In the genomic region with DNA sequence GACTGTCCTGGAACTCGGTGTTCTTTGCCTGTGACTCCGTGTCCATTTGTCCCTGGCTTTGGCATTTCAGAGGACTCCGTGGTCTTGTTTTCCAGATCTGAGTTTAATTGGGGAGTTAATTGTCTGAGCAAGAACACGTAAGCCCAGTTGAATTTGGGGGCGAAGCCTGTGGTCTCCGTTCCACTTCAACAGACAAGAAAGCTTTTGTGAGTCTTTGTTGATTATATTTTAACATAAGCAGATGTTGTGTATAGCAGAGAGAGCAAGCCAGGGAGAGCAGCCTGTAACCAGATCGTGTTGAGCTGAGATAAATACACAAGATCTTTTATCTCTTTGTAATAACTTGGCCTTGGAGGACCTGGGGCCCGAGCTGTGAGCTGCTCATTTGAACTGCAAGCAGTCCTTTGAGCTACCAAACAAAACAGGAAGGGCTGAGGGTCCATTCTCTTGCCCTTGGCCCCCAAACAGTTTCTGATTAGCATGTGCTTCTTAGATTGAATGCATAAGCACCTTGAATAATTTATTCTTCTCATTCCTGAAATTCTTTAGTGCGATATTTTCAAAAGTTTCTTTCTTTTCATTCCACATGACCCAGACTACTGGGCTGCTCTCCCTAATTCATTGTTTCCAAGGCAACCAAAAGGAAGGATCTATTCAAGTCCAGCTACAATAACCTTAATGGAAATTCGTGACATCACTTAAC, we compare ENCODE assay signal across 9 mouse cellular contexts.
DNase-seq lines count a peak whose midpoint lies in the region; ATAC-seq lines count a peak whose summit lies in the region.
"Had no signal": no experiment of that assay in that cellular context is flagged by ENCODE, and none has a peak within 500 bp of the region (broad histone marks: within the 10 kb centered on the region; RNA-seq: fewer than 3 reads in every experiment).

No protein-coding gene starts in this region.

- 60% methylated on average over 10 of the region's 10 CpGs for WGBS in liver, embryonic 12.5 days (ENCODE audit: insufficient replicate concordance)

- no peak overlapping the region for H3K9ac ChIP-seq in liver, embryonic 12.5 days

- peak; percentile 22 for DNase-seq in adrenal gland, postnatal 14 days
- DNase-seq in adrenal gland, adult 8-10 months = no peak
- DNase-seq in ovary, adult 18-20 months (ENCODE audit: low spot score) = peak; percentile 63
- no peak for DNase-seq in ovary, postnatal 14 days (ENCODE audit: low spot score)
- DNase-seq in testis, postnatal 10 days (ENCODE audit: low spot score) = peak; percentile 41
- DNase-seq in cerebellum, adult 11-12 months = no peak
- DNase-seq in right cerebral cortex, adult 2 months (ENCODE audit: low spot score in 2 of 2) = no peak
- DNase-seq: gastrocnemius, postnatal 25 days had no signal

- peaks cover 19% of the 10 kb centered on the region for H3K4me1 ChIP-seq in liver, embryonic 12.5 days

- H3K27me3 ChIP-seq in liver, embryonic 12.5 days (replicated peaks) = no peaks in the 10 kb centered on the region

- H3K36me3 ChIP-seq in liver, embryonic 12.5 days = no peaks in the 10 kb centered on the region

- ATAC-seq in liver, embryonic 12.5 days = peak; percentile 65

- no peak overlapping the region for H3K4me2 ChIP-seq in liver, embryonic 12.5 days

- no peak overlapping the region for H3K27ac ChIP-seq in liver, embryonic 12.5 days

- 0 out of 2 replicates have a peak, but pooled peaks cover 4% of the 10 kb centered on the region for H3K9me3 ChIP-seq in liver, embryonic 12.5 days (replicated peaks)

- no peak overlapping the region for H3K4me3 ChIP-seq in liver, embryonic 12.5 days

Comparison
In these comparisons a context has a peak if more than half of its experiments do, and no peak if none do; other contexts are left out.
1. DNase-seq: peak in adrenal gland, postnatal 14 days (single experiment), ovary, adult 18-20 months (single experiment) and testis, postnatal 10 days (single experiment); none in adrenal gland, adult 8-10 months (single experiment), ovary, postnatal 14 days (single experiment), cerebellum, adult 11-12 months (single experiment) and right cerebral cortex, adult 2 months (0 of 2).